Mouse (Mus musculus) C2C12 (cell line): ENCODE results near the gene Bcas3.

Source experiments
- CTCF ChIP-seq: IDR thresholded peaks from one replicate; pipeline ENCODE4 v1.5.1; 2011; ENCODE audit not compliant: control insufficient read depth, insufficient read depth, insufficient read length
- FOSL1 ChIP-seq: IDR thresholded peaks from one replicate; pipeline ENCODE4 v1.8.0; 2011; ENCODE audit warnings: mild to moderate bottlenecking, low read length; ENCODE audit not compliant: poor library complexity, insufficient read depth, severe bottlenecking
- MAX ChIP-seq: IDR thresholded peaks from one replicate; pipeline ENCODE4 v1.6.1; 2011; ENCODE audit warnings: mild to moderate bottlenecking, control low read depth
- MYOD1 ChIP-seq: IDR thresholded peaks from one replicate; pipeline ENCODE4 v1.6.1; 2011; ENCODE audit warnings: low read depth; ENCODE audit not compliant: control insufficient read depth, insufficient read length
- MYOG ChIP-seq: IDR thresholded peaks from one replicate; pipeline ENCODE4 v1.6.1; 2011; ENCODE audit not compliant: control insufficient read depth, insufficient read length; ENCODE audit errors: extremely low read depth
- USF1 ChIP-seq: IDR thresholded peaks from one replicate; pipeline ENCODE4 v1.6.1; 2011; ENCODE audit warnings: low read depth, mild to moderate bottlenecking, control low read depth, moderate library complexity

DNA sequence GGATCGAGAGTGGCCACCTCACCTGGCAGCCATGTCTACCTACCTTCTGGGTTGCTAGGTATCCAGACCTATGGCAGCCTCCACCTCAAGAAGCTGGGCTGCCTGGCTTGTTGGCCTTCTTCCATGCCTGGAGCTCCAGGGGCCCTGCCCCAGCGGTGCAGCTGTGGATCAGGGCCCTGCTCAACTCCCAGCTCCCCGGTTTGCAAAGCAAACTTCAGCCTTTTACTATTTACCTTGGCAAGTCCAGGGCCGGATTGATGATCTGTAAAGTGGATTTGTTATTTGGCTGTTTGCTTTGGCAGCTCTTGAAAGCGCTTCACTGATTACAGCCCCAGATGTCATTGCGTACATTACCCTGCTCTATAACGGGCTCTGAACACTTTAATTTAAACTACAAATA is 422.5 kb downstream of the Bcas3 start:
- TF ChIP-seq MYOD1 = no peak
- no peak for TF ChIP-seq CTCF
- TF ChIP-seq USF1 = no peak
- no peak for TF ChIP-seq MAX
- no peak for TF ChIP-seq MYOG
- no peak for TF ChIP-seq FOSL1
